Mouse (Mus musculus): ENCODE measurements at regions not wholly inside any gene's neighbourhood (a gene's known extent, or its start where the extent isn't known, plus 50 kb on each side); places are given as distances from the start of the nearest gene placed in this dataset.

DNA sequence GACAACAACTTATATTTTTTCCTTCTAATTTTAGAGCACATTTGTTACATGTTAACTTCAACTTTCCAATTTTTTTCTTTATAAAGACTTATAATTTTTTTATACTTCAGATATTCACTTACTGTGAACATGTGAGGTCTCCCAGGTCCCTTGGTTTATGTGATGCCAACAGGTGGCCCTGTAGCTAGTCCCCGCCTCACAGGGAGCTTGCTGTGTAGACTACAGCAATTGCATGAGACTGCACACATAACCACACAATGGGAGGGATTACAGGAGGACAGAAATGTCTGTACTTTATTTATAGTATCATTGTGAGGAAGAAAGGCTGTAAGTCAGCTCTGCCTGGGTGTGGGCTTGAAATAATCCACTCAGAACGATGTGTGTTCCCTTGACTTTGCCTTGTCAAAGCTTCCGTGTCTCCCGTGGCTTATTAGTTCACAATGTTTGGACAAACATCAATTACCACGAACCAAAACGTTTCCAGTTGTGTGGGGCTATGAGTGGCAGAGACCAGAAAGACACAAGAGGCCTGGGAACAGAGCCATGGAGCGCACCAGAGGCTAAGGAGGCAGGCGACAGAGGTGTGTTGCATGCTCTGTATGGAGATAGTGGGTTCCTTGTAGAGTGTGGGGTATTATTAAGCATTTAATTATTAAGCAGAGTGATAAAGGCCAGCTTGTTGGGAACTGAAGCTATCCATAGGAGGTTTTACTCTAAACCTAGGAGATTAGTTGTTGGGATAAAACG, 136.6 kb upstream of the Gm5148 start:
- WGBS = 52% methylated on average over 9 of the region's 9 CpGs
- no peak overlapping the region for H3K4me3 ChIP-seq (replicated peaks; ENCODE audit: extremely low read depth, low read depth, low read length)
- TF ChIP-seq POLR2A (IDR thresholded peaks at IDR 0.05; ENCODE audit: borderline replicate concordance, extremely low read depth, low read depth, low read length) (no peak), CTCF (IDR thresholded peaks at IDR 0.05; ENCODE audit: insufficient read depth, low read length) (no peak)
- H3K4me1 ChIP-seq (ENCODE audit: control insufficient read depth, insufficient read depth, low read length) = no peaks in the 10 kb centered on the region
- no peak for DNase-seq

- Histone ChIP-seq H3K4me1 (ENCODE audit: control insufficient read depth, insufficient read depth, low read length) (no peaks in the 10 kb centered on the region), H3K4me3 (replicated peaks; ENCODE audit: extremely low read depth, low read depth, low read length) (no peak overlapping the region)
- no peak for TF ChIP-seq POLR2A (IDR thresholded peaks at IDR 0.05; ENCODE audit: borderline replicate concordance, extremely low read depth, low read depth, low read length)
- TF ChIP-seq CTCF (IDR thresholded peaks at IDR 0.05; ENCODE audit: insufficient read depth, low read length) = no peak
- no peak for DNase-seq
- 48% methylated on average over 13 of the region's 13 CpGs for WGBS
Observed at GRCm38 (mm10) chr3:37860034-37860714, 135.9 kb upstream of the Gm5148 start.

GRCm38 (mm10) chr3:37858624-37859302, 134.5 kb upstream of the Gm5148 start:
- Histone ChIP-seq H3K4me3 (replicated peaks; ENCODE audit: extremely low read depth, low read depth, low read length) (no peak overlapping the region), H3K4me1 (ENCODE audit: control insufficient read depth, insufficient read depth, low read length) (no peaks in the 10 kb centered on the region)
- DNase-seq = no peak
- TF ChIP-seq CTCF (IDR thresholded peaks at IDR 0.05; ENCODE audit: insufficient read depth, low read length) (no peak), POLR2A (IDR thresholded peaks at IDR 0.05; ENCODE audit: borderline replicate concordance, extremely low read depth, low read depth, low read length) (no peak)
- 93% methylated on average over 6 of the region's 6 CpGs for WGBS

DNA sequence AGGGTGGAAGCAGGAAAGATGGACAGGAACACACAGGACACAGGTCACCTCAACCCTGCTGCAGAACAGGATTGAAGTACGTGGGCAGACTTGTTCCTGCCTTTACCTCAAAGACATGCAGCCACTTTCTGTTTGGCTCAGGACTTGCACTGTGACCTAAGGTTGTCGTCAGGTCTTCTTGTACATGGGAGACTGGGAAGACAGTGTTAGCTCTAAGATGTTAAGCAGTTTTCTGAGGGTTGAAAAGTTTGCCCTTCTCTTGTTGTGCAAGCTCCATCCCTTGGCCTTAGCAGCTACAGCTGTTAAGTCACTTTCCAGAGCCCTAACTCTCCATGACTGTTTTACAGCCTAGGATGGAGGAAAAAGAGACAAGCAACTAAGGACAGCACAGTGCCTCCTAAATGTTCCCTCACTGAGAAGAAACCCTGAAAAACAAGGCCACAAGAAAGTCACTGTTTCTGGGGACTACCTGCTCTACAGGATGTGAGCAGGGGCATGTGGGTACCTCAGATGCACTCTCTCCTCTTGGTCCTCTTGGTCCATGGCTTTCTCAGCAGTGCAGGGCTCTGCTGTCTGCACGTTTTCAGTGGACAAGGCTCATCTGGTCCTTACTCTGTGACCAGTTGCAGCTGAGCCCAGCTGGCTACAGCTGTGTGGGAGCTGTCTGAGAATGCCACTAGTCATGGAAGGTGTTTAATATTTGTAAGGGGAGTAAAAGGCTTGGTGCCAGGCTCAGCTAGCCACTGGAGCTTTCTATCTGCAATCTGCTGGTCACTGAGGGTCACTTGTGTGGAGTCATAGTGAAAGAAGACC, 122.1 kb upstream of the Gm5148 start:
- Histone ChIP-seq H3K4me1 (ENCODE audit: control insufficient read depth, insufficient read depth, low read length) (peaks cover 10% of the 10 kb centered on the region), H3K4me3 (replicated peaks; ENCODE audit: extremely low read depth, low read depth, low read length) (no peak overlapping the region)
- DNase-seq = no peak
- no peak for TF ChIP-seq POLR2A (IDR thresholded peaks at IDR 0.05; ENCODE audit: borderline replicate concordance, extremely low read depth, low read depth, low read length)
- 54% methylated on average over 3 of the region's 3 CpGs for WGBS

DNA sequence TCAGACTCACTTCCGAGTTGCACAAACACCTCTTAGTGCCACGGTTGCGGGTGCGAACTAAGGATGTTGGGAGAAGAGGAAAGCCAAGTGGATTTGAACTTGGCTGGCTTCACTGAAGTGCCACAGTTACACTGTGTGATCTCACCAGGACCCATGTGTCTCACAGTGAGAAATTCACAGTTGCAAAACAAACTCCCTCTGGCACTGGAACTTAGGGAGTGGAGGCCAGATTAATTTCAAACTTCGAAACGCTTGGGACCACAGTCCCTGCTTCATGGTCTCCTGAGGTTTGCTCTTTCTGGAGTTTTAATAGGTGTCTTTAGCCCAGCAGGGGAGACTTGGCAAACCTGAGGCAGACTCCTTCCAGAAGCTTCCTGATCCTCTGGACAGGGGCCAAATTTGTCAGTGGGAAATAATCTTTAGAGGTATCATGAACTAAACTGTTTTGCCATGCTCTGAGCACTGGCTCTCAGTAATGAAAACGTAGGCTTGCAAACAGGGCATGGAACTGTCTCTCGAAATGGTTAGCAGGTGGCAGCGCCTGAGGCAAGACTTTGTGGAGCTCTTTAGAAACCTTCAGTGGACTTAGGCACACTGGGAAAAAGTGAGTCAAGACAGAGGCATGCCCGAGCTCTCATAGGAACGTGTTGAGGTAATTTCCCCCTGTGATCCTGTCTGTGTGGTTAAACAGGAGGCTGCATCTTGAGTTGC, 121.2 kb upstream of the Gm5148 start:
- no peak for DNase-seq
- no peak overlapping the region for H3K4me3 ChIP-seq (replicated peaks; ENCODE audit: extremely low read depth, low read depth, low read length)
- no peak for TF ChIP-seq POLR2A (IDR thresholded peaks at IDR 0.05; ENCODE audit: borderline replicate concordance, extremely low read depth, low read depth, low read length)
- 59% methylated on average over 11 of the region's 11 CpGs for WGBS
- peaks cover 10% of the 10 kb centered on the region for H3K4me1 ChIP-seq (ENCODE audit: control insufficient read depth, insufficient read depth, low read length)

GRCm38 (mm10) chr3:37844731-37845312, 120.5 kb upstream of the Gm5148 start:
- H3K4me3 ChIP-seq (replicated peaks; ENCODE audit: extremely low read depth, low read depth, low read length) = no peak overlapping the region
- 75% methylated on average over 8 of the region's 8 CpGs for WGBS
- DNase-seq = no peak
- TF ChIP-seq CTCF (IDR thresholded peaks at IDR 0.05; ENCODE audit: insufficient read depth, low read length) (no peak), POLR2A (IDR thresholded peaks at IDR 0.05; ENCODE audit: borderline replicate concordance, extremely low read depth, low read depth, low read length) (no peak)
- H3K4me1 ChIP-seq (ENCODE audit: control insufficient read depth, insufficient read depth, low read length) = peaks cover 8% of the 10 kb centered on the region

GRCm38 (mm10) chr3:37842289-37842688, 118.0 kb upstream of the Gm5148 start:
- DNase-seq = no peak
- Histone ChIP-seq H3K4me3 (replicated peaks; ENCODE audit: extremely low read depth, low read depth, low read length) (no peak overlapping the region), H3K4me1 (ENCODE audit: control insufficient read depth, insufficient read depth, low read length) (peaks cover 8% of the 10 kb centered on the region)
- TF ChIP-seq POLR2A (IDR thresholded peaks at IDR 0.05; ENCODE audit: borderline replicate concordance, extremely low read depth, low read depth, low read length) = no peak
- WGBS = 65% methylated on average over 7 of the region's 7 CpGs

GRCm38 (mm10) chr3:37838896-37839295, 114.6 kb upstream of the Gm5148 start:
- DNase-seq = no peak
- WGBS = 66% methylated on average over 11 of the region's 11 CpGs
- peaks cover 2% of the 10 kb centered on the region; the same call in 1 of the 2 replicates for H3K4me1 ChIP-seq (ENCODE audit: control insufficient read depth, insufficient read depth, low read length)
- no peak for TF ChIP-seq CTCF (IDR thresholded peaks at IDR 0.05; ENCODE audit: insufficient read depth, low read length)
- H3K4me3 ChIP-seq (replicated peaks; ENCODE audit: extremely low read depth, low read depth, low read length) = no peak overlapping the region

Data from lung, adult 2 months (tissue).